Mouse (Mus musculus) spleen, adult 2 months (tissue): ENCODE results near the gene Gars.

Experiments
- CTCF ChIP-seq: fragments of 200-500 bp; IDR thresholded peaks from 2 replicates; pipeline ENCODE4 v1.5.1; 2011; ENCODE audit warnings: mild to moderate bottlenecking, inconsistent platforms; ENCODE audit not compliant: insufficient read depth, insufficient read length, insufficient replicate concordance; ENCODE audit errors: extremely low read depth
- POLR2A ChIP-seq: fragments of 200-500 bp; IDR thresholded peaks from 2 replicates; pipeline ENCODE4 v1.6.1; 2011; ENCODE audit warnings: low read depth, low read length, inconsistent platforms

DNA sequence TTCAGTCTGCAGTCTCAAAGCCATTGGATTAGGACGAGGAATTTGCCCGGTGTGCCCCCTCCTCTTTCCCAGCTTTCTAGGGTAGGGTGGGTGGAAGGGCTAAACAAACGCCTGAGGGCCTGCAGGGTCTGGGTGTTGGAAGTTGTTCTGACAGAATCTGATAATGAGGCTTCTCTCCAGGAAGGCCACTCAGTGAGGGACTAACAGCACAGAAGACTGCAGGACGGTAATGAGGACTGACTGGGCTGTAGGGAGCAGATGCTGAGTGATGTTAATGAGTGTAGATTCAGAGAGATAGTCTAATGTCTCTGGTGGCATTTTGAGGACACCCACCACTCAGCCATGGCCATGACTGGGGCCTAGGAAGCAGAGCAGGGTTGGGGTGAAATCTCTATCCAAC is 49.5 kb downstream of the Gars start:
- TF ChIP-seq CTCF: no peak
- no peak for TF ChIP-seq POLR2A
